Mouse (Mus musculus) layer of hippocampus, adult 11-12 months (tissue): ENCODE results near the gene Trpm1.
A peak's percentile ranks its signal among the peaks of the same experiment; 100 is the strongest.

Experiments
- DNase-seq: peaks from one replicate; pipeline ENCODE4 v3.0.0; 2022; ENCODE audit warnings: low spot score

The Trpm1 gene

GRCm38 (mm10) chr7:64163890-64164289 is 10.3 kb downstream of the Trpm1 start:
- DNase-seq: no peak

GRCm38 (mm10) chr7:64164997-64165396 is 11.4 kb downstream of the Trpm1 start:
- peak; percentile 63 for DNase-seq

- DNase-seq: no peak
Measured at GRCm38 (mm10) chr7:64166025-64166424, 12.4 kb downstream of the Trpm1 start.

- DNase-seq: no peak
Measured at GRCm38 (mm10) chr7:64166724-64167123, 13.1 kb downstream of the Trpm1 start.

- DNase-seq: no peak
Measured at GRCm38 (mm10) chr7:64179310-64179709, 25.7 kb downstream of the Trpm1 start.

- DNase-seq: no peak
Measured at GRCm38 (mm10) chr7:64185203-64185931, 31.7 kb downstream of the Trpm1 start.

GRCm38 (mm10) chr7:64185932-64186312 is 32.3 kb downstream of the Trpm1 start:
- DNase-seq: no peak

GRCm38 (mm10) chr7:64192261-64192943 is 38.8 kb downstream of the Trpm1 start:
- peak; percentile 42 for DNase-seq

GRCm38 (mm10) chr7:64193476-64193875 is 39.8 kb downstream of the Trpm1 start:
- DNase-seq: no peak

- DNase-seq: no peak
Measured at GRCm38 (mm10) chr7:64196114-64196513, 42.5 kb downstream of the Trpm1 start.

GRCm38 (mm10) chr7:64208700-64209099 is 55.1 kb downstream of the Trpm1 start:
- no peak for DNase-seq

GRCm38 (mm10) chr7:64212870-64213269 is 59.2 kb downstream of the Trpm1 start:
- DNase-seq: no peak

- DNase-seq: no peak
Measured at GRCm38 (mm10) chr7:64214066-64214465, 60.4 kb downstream of the Trpm1 start.

- DNase-seq: no peak
Measured at GRCm38 (mm10) chr7:64215613-64216012, 62.0 kb downstream of the Trpm1 start.

GRCm38 (mm10) chr7:64217428-64217827 is 63.8 kb downstream of the Trpm1 start:
- DNase-seq: no peak

- no peak for DNase-seq
Measured at GRCm38 (mm10) chr7:64219765-64220164, 66.1 kb downstream of the Trpm1 start.

- DNase-seq: no peak
Measured at GRCm38 (mm10) chr7:64223215-64223614, 69.6 kb downstream of the Trpm1 start.

GRCm38 (mm10) chr7:64226339-64227194 is 72.9 kb downstream of the Trpm1 start:
- DNase-seq: no peak

- DNase-seq: no peak
Measured at GRCm38 (mm10) chr7:64227586-64227985, 74.0 kb downstream of the Trpm1 start.

GRCm38 (mm10) chr7:64228300-64228699 is 74.7 kb downstream of the Trpm1 start:
- no peak for DNase-seq

GRCm38 (mm10) chr7:64229911-64230310 is 76.3 kb downstream of the Trpm1 start:
- no peak for DNase-seq

- DNase-seq: no peak
Measured at GRCm38 (mm10) chr7:64231001-64231400, 77.4 kb downstream of the Trpm1 start.

GRCm38 (mm10) chr7:64231996-64232395 is 78.4 kb downstream of the Trpm1 start:
- no peak for DNase-seq
